8 mouse cellular contexts compared by ENCODE assay signal in genomic region chr13:84347914-84348700, GRCm38 (mm10).
A peak's percentile ranks its signal among the peaks of the same experiment; 100 is the strongest.
DNase-seq lines count a peak whose midpoint lies in the region; ATAC-seq and TF ChIP-seq lines count a peak whose summit lies in the region.

No protein-coding gene starts in this region.

- TF ChIP-seq CTCF in C2C12 (IDR thresholded peaks at IDR 0.05; ENCODE audit: control insufficient read depth, insufficient read depth, insufficient read length): peak; percentile 43
- no peak; the same call in 1 of the 2 replicates for TF ChIP-seq CTCF in bone marrow macrophage, adult 2 months (IDR thresholded peaks at IDR 0.05; ENCODE audit: low read depth, low read length)

- DNase-seq in fat pad, adult 2 months (ENCODE audit: extremely low read depth, low read depth, low spot score): peak; percentile 11
- peak; percentile 95 for DNase-seq in kidney, postnatal 14 days
- peak; percentile 64 for DNase-seq in liver, embryonic 13.5 days
- peak; percentile 94 for DNase-seq in neural tube, embryonic 10.5 days (ENCODE audit: extremely low spot score, low spot score)
- peak; percentile 99 for DNase-seq in telencephalon, adult 2 months (ENCODE audit: low read depth, low spot score)

- H3K9ac ChIP-seq in heart, embryonic 14.5 days (ENCODE audit: low read length): peak overlapping the region; percentile 69
- no peak overlapping the region for H3K9ac ChIP-seq in liver, embryonic 13.5 days

- no peak for TF ChIP-seq POLR2A in bone marrow macrophage, adult 2 months (IDR thresholded peaks at IDR 0.05; ENCODE audit: borderline replicate concordance, low read depth, low read length)

- H3K4me1 ChIP-seq in bone marrow macrophage, adult 2 months (ENCODE audit: control insufficient read depth, insufficient read depth, low read length): peaks cover 3% of the 10 kb centered on the region; the same call in 1 of the 2 replicates
- H3K4me1 ChIP-seq in heart, embryonic 14.5 days (ENCODE audit: control insufficient read depth in 2 of 2, insufficient read depth in 2 of 2, low read length in 2 of 2): peaks cover 4 to 10% of the 10 kb centered on the region in 2 experiments; a peak in 3 of 4 replicates
- no peaks in the 10 kb centered on the region; the same call in 1 of the 2 replicates for H3K4me1 ChIP-seq in liver, embryonic 13.5 days (replicated peaks)

- ATAC-seq in heart, embryonic 14.5 days (ENCODE audit: insufficient number of reproducible peaks, insufficient read depth, low FRiP score, low read depth): peak; percentile 96
- ATAC-seq in liver, embryonic 13.5 days (ENCODE audit: low read depth): peak; percentile 90

- WGBS in heart, embryonic 14.5 days: under 1% methylated on average over 34 of the region's 34 CpGs
- WGBS in liver, embryonic 13.5 days (ENCODE audit: insufficient replicate concordance): under 1% methylated on average over 34 of the region's 34 CpGs

- no peaks in the 10 kb centered on the region for H3K79me2 ChIP-seq in C2C12 (ENCODE audit: control insufficient read depth, insufficient read depth)

- H3K9me3 ChIP-seq in heart, embryonic 14.5 days (ENCODE audit: control insufficient read depth, low read length): no peaks in the 10 kb centered on the region
- H3K9me3 ChIP-seq in liver, embryonic 13.5 days (replicated peaks): no peaks in the 10 kb centered on the region

- no peak overlapping the region for H3ac ChIP-seq in C2C12 (ENCODE audit: control insufficient read depth, insufficient read length, low read depth)

- H3K4me3 ChIP-seq in C2C12 (ENCODE audit: insufficient read depth, poor library complexity, severe bottlenecking): no peak overlapping the region
- peak overlapping the region; percentile 58 for H3K4me3 ChIP-seq in bone marrow macrophage, adult 2 months (ENCODE audit: insufficient read depth, low read length)
- peak overlapping the region; percentile 44 to 52 for H3K4me3 ChIP-seq in heart, embryonic 14.5 days (ENCODE audit: control insufficient read depth in 1 of 2, insufficient read depth in 1 of 2, low read depth in 1 of 2, low read length in 2 of 2)
- peak overlapping the region; percentile 41 for H3K4me3 ChIP-seq in liver, embryonic 13.5 days (replicated peaks)

- peak overlapping the region; percentile 89 for H3K4me2 ChIP-seq in heart, embryonic 14.5 days (ENCODE audit: low read length)
- H3K4me2 ChIP-seq in liver, embryonic 13.5 days: peak overlapping the region; percentile 63

- H3K27ac ChIP-seq in bone marrow macrophage, adult 2 months (ENCODE audit: insufficient read depth, low read depth, low read length): peak overlapping the region; percentile 10; the same call in 1 of the 2 replicates
- H3K27ac ChIP-seq in heart, embryonic 14.5 days (replicated peaks in 1 of 2; ENCODE audit: control insufficient read depth in 1 of 2, insufficient read depth in 1 of 2, low read depth in 2 of 2, low read length in 2 of 2): peak overlapping the region; percentile 60 to 69
- H3K27ac ChIP-seq in liver, embryonic 13.5 days: no peak overlapping the region

- H3K79me3 ChIP-seq in C2C12 (ENCODE audit: low read depth): no peaks in the 10 kb centered on the region

- no peaks in the 10 kb centered on the region for H3K27me3 ChIP-seq in C2C12 (ENCODE audit: control insufficient read depth, insufficient read depth, insufficient read length)
- peaks cover 42% of the 10 kb centered on the region for H3K27me3 ChIP-seq in heart, embryonic 14.5 days (ENCODE audit: control insufficient read depth, insufficient read depth, low read length)
- peaks cover 73% of the 10 kb centered on the region for H3K27me3 ChIP-seq in liver, embryonic 13.5 days

- no peaks in the 10 kb centered on the region for H3K36me3 ChIP-seq in C2C12 (ENCODE audit: control insufficient read depth, insufficient read depth)
- H3K36me3 ChIP-seq in heart, embryonic 14.5 days (ENCODE audit: control insufficient read depth, insufficient read depth, low read length): no peaks in the 10 kb centered on the region
- no peaks in the 10 kb centered on the region for H3K36me3 ChIP-seq in liver, embryonic 13.5 days

TF ChIP-seq in C2C12, 6 proteins besides CTCF, POLR2A, EP300 and RAD21:
- no peak for TF ChIP-seq MYOG (IDR thresholded peaks at IDR 0.05; ENCODE audit: control insufficient read depth, extremely low read depth, insufficient read length)
- no peak for TF ChIP-seq MAX (IDR thresholded peaks at IDR 0.05)
- no peak for TF ChIP-seq CEBPB (IDR thresholded peaks at IDR 0.05; ENCODE audit: low read depth)
- peak; percentile 65 for TF ChIP-seq MYOD1 (IDR thresholded peaks at IDR 0.05; ENCODE audit: control insufficient read depth, insufficient read length, low read depth)
- TF ChIP-seq FOSL1 (IDR thresholded peaks at IDR 0.05; ENCODE audit: insufficient read depth, low read length, poor library complexity, severe bottlenecking): no peak

Comparison
In these comparisons a context has a peak if more than half of its experiments do, and no peak if none do; other contexts are left out.
1. DNase-seq: peak in every context shown above with its lines; median percentile 99 in telencephalon, adult 2 months; 95 in kidney, postnatal 14 days; 94 in neural tube, embryonic 10.5 days; 64 in liver, embryonic 13.5 days; 11 in fat pad, adult 2 months.